Mouse (Mus musculus) brain, embryonic 14.5 days (tissue): ENCODE data around the gene Plekha5. TPM values are rescaled to one million over a fixed set of nuclear protein-coding genes. Genes with fewer than 3 reads are reported as not detected.
A peak's percentile ranks its signal among the peaks of the same experiment; 100 is the strongest.

Experiments
- DNase-seq: peaks from one replicate; pipeline ENCODE4 v3.0.0-alpha.2; 2011; ENCODE audit warnings: low read depth
- CTCF ChIP-seq: fragments of 200-500 bp; IDR thresholded peaks from 2 replicates; pipeline ENCODE4 v1.5.1; 2012; ENCODE audit warnings: inconsistent platforms, mild to moderate bottlenecking, moderate library complexity, borderline replicate concordance; ENCODE audit not compliant: insufficient read depth, insufficient read length; ENCODE audit errors: extremely low read depth
- POLR2A ChIP-seq: fragments of 200-500 bp; IDR thresholded peaks from 2 replicates; pipeline ENCODE4 v1.6.1; 2012; ENCODE audit warnings: mild to moderate bottlenecking, inconsistent platforms, borderline replicate concordance; ENCODE audit not compliant: poor library complexity, insufficient read depth, insufficient read length, severe bottlenecking; ENCODE audit errors: extremely low read depth
- polyA plus RNA-seq: library from polyadenylated mRNA; depleted of rRNA; stranded (reverse); fragments of >200 nt; gene quantifications from 2 replicates; pipeline ENCODE4 v1.2.3, GENCODE M21; 2012

Gene Plekha5
- polyA plus RNA-seq, 1 experiment, result 103 TPM

DNA sequence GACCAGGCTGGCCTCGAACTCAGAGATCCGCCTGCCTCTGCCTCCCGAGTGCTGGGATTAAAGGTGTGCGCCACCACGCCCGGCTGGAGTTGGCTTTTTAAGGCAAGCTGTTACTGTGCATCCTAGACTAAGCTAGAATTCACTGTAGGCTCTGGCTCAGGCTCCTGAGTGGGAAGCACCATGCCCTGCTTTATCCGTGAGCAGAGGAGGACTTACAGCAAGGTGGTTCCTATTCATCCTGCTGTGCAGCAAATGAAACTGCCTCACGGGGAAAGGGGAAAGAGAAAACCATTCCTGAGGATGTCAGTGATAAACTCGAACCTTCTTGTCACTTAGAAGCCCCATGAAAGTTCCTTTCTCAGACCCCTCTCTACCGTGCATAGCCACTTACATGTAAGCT, 80.9 kb downstream of the Plekha5 start:
- no peak for DNase-seq

DNA sequence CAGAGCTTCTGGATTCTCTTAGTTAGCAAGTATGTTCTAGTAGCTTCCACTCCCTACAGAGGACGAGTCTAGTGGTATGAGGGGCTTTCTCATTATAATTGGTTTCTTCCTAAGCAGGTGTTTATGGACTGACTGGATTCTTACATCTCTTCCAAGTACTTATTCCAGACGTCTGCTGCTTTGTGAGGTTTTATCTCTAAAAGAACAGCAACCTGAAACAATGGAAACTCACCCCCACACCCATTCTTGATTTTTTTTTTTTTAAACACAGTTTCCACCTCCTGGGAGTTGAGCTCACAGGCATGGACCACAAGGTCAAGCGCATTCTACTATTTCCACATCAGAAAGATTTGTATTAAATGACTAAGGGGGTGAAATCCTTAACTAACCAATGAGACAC, 83.8 kb downstream of the Plekha5 start:
- no peak for TF ChIP-seq CTCF
- no peak for TF ChIP-seq POLR2A
- no peak for DNase-seq

More for the DNA sequence above, 80.9 kb downstream of the Plekha5 start:
- TF ChIP-seq POLR2A (no peak), CTCF (no peak)

DNA sequence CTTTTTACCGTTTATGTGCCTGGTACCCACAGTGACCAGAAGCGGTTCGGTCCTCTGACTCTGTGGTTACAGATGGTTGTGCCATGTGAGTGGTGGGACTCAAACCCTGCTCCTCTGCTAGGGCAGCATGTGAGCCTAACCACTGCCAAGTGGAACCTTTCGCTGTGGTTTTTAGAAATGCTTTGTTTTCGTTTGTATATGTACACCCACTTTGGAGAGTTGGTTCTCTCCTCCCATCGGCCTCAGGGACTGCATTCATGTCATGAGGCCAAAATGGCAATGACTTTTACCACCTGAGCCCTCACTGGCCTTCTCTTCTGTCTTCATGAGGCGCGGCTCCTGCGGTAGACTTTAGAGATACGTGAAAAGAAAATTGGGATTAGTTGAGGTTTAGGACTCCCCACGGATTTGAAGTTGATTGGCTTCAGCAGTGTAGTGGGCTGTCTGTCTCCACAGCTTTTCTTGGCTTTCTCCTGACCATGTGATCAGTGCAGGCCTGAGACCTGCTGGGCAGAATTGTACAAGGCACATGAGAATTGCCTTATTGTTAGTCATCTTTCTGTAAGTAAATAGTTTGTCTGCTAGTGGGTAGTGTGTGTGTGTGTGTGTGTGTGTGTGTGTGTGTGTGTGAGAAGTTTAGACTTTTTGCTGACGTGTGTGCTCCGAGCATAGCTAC, 84.8 kb downstream of the Plekha5 start:
- TF ChIP-seq POLR2A, result no peak
- no peak for TF ChIP-seq CTCF
- peak; percentile 33 for DNase-seq

DNA sequence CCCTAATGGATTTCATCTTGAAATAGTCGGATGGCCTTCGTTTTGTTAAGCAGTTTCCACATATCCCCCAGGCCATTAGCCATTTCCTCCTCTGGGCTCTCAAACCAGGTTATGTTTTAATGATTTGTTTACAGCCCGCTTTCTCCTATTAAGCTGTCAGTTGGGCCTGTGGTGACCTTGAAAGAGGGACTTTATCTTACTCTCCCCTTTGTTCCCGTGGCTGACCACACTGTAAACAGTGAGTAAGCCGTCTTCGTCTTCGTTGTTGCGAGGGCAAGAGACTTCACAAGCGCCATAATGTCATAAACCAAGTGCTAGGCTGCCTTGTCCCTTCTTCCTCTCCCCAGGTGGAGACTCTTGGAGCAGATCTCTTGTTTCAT, 85.3 kb downstream of the Plekha5 start:
- TF ChIP-seq CTCF (no peak), POLR2A (no peak)

DNA sequence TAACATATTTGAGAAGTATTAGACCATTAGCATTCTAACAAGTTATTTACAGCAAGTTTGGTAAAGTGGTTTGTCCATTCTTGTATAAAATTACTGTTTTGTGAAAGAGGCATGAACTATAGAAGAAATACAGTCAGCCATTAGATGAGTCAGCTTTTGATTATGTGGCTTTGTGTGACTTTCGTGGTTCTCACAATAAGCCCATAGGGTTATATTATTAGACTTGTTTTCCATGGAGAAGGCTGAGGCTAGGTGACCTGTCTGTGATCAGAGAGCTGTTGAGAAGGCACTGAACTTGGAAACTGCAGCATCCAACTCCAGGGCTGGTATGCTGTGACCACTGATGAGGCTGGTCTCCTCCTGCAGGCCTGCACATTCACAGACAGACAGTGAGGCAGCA, 88.2 kb downstream of the Plekha5 start:
- no peak for DNase-seq
- no peak for TF ChIP-seq CTCF
- TF ChIP-seq POLR2A, result no peak

More for the DNA sequence above, 85.3 kb downstream of the Plekha5 start:
- DNase-seq, result peak; percentile 25

DNA sequence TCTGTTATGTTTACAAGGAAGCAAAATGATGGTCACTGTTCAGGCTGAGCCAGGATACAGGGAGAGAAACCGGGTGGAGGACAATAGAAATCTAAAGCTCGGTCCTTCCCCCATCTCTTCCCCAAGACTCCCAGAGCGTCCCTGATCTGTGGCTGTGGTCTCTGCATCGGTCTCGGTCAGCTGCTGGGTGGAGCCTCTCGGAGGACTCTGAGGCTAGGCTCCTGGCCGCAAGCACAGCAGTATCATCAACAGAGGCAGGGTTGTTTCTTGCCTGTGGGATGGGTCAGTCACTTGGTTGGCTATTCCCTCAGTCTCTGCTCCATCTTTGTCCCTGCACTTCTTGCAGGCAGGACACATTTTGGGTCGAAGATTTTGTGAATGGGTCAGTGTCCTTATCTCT, 88.6 kb downstream of the Plekha5 start:
- no peak for DNase-seq
- TF ChIP-seq POLR2A (no peak), CTCF (no peak)

DNA sequence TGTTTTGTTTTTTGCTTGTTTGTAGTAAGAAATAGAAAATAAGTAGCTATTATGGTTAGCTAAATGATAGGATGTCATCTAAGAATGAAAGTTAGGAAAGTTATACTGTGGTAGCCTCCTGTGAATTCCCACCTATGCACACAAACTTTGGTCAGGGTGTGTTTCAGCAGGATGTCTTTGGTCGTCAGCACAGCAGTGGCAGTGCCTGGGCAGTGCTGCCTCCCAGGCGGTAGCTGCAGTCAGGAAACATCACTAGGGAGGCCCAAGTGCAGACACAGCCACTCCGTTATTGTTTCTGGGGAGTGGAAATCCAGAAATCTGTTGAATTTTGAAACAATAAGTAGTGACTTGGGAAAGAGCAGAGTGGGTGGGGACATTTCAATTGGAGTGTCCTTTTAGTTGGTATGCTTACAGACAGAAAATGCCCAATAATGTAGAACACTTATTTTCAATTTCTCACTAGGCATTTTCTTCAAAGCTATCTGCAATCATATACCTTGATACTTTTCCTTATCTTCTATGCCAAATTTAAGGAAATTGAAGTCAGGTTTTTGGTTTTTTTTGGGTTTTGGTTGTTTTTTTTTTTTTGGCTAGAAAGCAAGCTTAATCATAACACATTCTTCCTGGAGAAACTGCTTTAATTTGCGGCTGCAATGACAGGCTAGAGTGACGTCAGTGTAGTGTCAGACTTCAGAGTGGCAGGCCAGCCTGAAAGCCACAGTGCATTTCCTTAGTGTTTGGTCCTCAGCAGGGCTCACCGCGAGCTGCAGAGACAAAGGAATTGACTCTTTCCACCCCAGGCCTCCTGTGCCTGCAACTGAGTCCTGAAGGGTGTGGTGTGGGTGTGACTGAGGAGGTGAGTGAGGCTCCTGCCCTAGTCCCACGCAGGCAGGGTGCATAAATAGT, 90.6 kb downstream of the Plekha5 start:
- peak; percentile 64 for DNase-seq
- TF ChIP-seq POLR2A, result no peak
- TF ChIP-seq CTCF, result no peak

DNA sequence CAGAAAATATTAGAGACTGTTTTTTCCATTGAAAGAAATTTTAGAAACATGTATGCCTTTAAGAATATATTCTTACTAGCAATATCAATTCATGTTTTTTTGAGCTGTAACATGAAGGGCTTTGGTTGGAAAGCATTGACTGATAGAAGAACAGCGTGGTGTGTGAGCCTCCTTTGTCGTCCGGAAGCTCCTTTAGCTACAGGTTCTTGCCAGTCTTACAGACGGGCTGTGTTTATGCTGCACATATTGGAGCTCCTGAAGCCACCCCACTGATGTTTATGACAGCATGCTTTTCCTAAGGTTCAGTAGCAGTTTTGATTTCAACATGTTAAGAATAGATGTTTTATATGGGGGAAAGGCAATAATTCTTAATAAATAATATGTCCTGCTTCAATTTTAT, 91.7 kb downstream of the Plekha5 start:
- TF ChIP-seq POLR2A (no peak), CTCF (no peak)
- peak; percentile 21 for DNase-seq

DNA sequence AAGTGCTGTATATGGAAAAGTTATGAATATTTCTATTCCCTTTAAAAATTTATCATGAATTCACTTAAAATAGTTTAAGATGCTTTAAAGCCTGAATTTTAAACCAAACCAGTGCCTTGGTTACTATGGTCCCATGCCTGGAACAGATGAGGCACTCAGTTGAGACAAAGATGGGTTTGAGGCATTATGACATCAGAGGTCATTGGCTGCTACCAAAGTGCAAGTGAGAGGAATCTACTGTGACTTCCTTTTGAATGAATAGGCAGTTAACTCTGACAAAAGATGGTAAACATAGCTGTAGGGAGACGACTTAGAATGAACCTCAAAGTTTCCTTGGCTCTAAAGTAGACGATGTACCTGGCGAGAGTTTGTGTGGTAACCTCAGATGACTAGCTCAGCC, 92.3 kb downstream of the Plekha5 start:
- TF ChIP-seq POLR2A, result no peak
- TF ChIP-seq CTCF, result no peak
- no peak for DNase-seq

DNA sequence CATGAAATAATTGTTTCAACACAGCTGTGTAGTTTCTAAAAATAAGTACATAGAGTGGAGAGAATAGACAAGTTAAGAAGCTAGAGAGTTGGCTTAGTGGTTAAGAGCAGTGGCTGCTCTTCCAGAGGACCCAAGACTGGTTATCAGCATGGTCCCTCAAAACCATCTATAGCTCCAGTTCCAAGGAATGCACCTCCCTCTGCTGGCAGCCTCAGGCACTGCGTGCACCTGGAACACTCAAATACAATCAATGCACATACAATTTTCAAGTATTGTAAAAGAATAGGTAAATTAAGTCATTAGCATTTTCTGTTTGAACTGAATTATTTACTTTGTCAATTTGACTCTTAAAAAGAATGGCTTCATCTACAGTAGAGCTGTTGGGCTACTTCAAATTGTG, 93.3 kb downstream of the Plekha5 start:
- TF ChIP-seq POLR2A, result no peak
- peak; percentile 62; the same call in 1 of the 2 replicates for TF ChIP-seq CTCF
- DNase-seq, result no peak

DNA sequence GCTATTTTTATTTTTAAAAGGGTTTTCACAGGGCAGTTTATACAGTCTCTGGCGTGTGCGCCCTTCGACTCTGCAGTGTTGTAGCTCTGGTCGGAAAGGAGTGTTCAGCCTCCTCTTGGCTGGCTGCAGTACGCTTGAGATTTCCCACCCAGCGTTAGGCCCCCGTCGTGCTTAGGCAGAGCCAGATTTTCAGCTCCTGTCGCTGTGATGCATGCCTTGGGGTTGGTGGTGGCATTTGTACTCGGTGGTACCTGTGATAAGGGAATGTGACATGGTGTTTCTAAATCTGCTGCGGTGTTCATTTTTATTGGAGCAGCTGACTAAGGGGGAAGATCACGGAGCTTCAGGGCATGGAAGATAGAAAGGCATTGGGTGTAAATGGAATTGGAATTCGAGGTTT, 95.2 kb downstream of the Plekha5 start:
- DNase-seq, result peak; percentile 31
- TF ChIP-seq CTCF (no peak), POLR2A (no peak)

DNA sequence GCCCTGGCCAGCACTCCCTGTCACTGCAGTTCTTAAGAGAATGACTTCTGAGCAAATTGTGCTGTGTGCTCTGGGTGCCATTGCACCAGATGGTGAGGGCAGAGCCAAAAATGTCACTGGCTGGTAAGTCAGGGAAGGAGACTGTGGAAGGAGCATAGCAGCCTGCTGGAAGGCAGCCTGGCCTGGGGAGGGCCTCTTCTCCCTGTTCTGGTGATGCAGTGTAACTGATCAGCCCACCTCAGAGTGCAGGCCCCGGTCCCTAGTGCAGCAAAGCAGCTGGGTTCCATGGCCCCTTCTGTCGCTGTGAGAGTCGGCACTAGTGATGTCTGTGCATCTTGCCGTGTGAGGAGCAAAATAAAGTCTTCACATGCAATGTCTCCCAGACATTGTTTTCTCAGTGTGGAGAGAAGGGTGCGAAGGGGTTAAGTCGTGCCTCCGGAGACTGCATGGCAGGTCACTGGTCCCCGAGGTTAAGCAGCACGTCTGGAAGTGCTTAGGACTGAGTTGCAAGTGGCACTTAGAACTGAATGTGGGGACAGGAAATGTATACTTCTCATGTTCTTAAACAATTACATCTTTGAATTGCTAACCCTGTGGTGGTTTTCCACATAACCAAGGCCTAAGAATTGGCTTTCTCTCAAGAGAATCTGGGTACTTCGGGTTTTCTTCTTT, 95.8 kb downstream of the Plekha5 start:
- TF ChIP-seq CTCF (no peak), POLR2A (no peak)
- peak; percentile 63 for DNase-seq

DNA sequence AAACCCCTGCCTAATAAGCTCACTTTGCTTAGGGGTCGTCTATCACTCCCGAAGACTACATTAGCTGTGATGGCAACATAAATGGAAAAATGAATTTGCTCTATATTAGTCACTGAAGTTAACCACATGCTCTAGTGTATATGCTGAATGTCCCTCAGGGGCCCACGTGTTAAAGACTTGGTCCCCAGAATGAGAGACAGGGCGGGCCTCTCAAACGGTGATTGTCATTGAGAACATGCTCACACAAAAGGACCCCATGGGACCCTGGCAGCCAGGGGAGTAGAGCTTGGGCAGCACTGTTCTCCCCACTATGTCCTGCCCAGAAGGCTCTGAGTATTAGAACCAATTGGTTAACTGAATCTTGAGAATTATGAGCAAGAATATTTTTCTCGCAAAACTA, 97.1 kb downstream of the Plekha5 start:
- TF ChIP-seq POLR2A (no peak), CTCF (no peak)
- DNase-seq, result no peak

DNA sequence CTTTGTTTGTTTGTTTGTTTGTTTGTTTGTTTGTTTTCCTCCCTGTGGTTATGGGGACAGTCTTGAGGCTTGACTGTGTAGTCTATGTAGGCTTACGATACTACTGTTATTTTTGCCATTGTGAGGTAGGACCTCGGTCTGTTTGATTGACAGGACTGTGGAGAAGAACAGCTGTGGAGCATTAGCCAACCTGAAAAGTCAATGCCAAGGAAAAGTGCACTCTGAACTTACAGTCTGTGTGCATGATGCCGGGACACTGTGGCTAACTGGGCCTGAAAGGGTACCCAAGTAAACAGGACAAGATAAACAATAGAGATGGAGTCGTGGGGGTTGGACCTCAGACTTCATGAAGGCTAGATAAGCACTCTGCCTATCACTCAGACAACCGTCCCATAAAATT, 98.0 kb downstream of the Plekha5 start:
- DNase-seq, result no peak
- no peak for TF ChIP-seq POLR2A
- no peak for TF ChIP-seq CTCF

DNA sequence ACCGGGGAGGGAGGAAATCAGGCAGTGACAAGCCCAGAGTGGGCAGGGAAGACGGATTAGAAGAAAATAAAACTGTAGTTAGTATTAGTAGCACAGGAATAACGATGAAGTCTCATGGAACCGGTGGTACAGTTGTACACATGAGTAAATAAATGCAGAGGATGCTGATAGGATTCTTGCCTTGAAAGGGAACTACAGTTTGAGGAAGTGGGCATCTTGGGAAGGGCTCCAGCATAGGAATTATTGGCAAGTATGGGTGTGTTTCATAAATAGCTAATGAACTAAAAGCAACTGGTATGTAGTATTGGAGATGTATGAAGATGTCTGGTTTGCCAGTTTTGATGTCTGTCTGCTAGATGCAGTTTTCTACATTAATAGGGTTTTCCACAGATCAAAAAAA, 99.7 kb downstream of the Plekha5 start:
- no peak for TF ChIP-seq POLR2A
- no peak for TF ChIP-seq CTCF
- DNase-seq, result no peak
